Mouse (Mus musculus) E14TG2a.4 (cell line): ENCODE data around the gene Aggf1.

ENCODE experiments used
- CTCF ChIP-seq: conservative IDR thresholded peaks from 2 replicates; pipeline ENCODE4 v1.5.1; 2014; ENCODE audit warnings: low read length
- NANOG ChIP-seq: IDR thresholded peaks from 2 replicates; pipeline ENCODE4 v1.6.1; 2014; ENCODE audit warnings: borderline replicate concordance, low read length, mixed read lengths

DNA sequence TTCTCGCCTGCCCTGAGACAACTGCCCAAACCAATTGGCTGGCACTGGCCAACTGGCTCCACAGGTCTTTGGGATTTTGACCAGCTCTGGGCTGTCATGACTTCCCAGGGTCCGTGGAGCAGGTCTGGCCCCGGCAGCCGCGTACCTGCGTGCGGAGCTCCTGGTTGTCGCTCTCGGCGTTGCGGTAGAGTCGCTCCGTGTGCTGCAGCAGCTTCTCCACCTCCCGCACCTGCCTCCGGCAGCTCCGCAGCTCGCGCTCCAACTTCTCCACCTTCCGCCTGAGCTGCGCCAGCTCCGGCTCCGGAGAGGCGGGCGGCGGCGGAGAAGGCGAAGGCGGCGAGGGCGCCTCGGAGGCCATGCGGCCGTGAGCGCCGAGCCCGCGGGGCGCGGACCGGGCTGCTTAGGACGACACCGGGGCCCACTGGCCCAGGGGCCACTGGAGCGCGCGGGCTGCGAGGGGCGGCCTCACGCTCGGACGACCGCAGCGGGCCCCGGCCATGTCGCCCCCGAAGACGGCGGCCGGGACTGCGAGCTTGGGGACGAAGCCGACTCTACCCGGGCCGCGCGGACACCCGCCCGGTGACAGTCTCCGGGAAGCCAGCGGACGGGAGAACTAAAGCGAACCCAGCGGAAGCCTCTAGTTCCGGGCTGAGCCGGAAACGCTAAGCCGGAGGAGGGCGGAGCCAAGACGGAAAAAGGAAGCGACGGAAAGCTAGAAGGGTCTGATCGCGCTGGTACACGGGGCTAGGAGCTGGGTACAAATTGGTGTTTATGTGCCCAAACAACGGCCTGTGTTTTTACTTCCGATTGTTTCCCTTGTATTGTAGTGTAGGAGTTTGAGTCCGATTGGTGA lies at the start of gene Aggf1:
- TF ChIP-seq CTCF (no peak), NANOG (no peak)
